Mouse (Mus musculus) spleen, postnatal 0 days (tissue): Measurements from ENCODE around the gene Sept4. TPM values are rescaled to one million over a fixed set of nuclear protein-coding genes. Genes with fewer than 3 reads are reported as not detected.

Source experiments
- polyA plus RNA-seq: library from polyadenylated mRNA; unstranded; fragments of >200 nt; fragmentation: Nextera tagmentation; extraction: Ambion mirVana; gene quantifications from 2 replicates; pipeline ENCODE4 v1.2.1, GENCODE M21; 2015

Sept4 gene
- 53.8 and 70.3 TPM in 2 replicates for polyA plus RNA-seq

DNA sequence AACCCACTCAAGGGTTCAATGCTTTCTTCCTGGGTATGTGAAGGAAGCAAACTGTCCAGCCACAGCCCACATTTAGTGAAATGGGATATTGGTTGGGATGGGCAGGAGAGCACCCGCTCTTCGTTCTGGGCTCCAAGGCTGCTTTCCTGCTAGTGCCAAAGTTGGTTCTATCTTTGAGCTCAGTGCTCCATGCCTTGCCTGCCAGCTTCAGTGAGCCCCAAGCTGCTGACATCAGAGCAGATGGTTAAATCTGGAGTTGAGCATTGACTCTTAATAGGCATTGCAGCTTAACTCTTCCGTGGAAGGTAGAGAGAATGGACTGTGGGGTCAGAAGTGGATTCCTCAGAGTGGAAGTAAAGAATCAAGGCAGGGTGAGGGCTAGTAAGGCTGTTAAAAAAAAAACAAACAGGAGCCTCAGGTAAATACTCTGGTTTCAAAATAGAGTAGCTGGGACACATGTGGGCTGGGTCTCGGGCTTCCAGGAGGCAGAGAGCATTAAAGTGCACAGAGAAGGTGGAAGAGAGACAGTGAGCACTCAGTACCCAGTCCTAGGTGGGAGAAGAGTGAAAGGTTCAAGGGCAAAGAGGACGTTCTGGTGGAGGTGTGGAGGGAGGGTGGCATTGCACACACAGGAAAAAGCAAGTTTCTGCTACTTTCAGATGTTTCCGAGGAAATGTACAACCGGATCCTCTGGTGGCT, at the start of gene Sept4:
Sept4 (plus strand) TSS at position 649 of the 699 bp plus-strand sequence.

DNA sequence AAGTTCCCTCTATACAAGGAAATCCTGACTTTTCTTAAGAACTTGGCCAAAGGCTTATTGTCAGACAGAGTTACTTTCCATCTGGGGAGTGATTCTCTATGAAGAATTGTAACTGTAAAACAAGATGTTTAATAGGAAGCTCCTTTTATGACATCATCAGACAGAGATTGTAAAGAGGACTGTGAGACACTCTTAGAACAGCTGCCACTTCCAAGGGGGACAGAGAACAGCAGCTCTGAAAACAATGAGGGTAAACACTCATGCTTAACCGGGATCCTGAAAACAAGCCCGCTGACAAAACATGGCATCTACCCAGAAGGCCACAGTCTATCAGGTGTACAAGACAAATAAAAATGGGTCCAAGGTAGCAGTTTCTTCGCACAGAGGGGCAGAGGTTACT, 2.2 kb upstream of the Sept4 start, which contains the start of gene Gm11492:
Gm11492 (plus strand) TSS at position 153 of the 400 bp plus-strand sequence.

DNA sequence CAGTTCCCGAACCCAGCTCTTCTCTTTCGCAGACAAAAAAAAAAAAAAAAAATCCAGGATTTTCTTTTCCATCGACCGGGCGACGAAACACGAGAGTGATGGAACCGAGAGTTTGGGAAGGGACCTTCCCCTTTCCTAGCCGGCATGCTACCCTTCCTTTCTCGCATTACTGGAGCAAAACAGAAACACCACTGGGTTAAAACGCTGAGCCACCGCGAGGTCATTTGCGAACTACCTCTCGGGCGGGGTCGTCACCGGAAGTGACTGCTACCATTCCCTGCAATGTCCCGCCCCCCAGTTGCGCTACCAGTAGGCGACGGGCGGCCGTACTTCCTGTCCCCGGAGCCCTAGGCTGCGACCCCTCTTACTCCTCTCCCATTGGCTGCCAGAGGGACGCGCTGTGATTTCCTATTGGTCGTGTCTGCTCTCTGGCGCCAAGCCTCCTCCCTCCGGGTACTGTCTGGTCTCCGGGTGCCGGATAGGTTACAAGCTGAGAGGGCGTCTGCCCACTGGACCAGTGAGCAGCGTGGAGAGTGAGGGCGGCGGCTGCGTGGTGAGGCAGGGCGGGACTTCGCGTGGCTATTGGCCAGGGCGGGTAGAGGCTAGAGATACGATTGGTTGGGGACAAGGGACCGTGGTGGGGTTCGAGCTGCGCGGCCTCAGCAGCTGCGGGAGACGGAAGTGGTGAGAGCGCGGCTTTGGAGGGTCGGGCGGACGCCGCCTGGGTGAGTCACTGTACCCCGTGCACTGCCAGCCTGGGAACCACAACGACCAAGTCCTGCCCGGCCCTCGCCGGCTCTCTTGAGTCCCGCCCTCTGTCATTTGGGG, 23.0 kb downstream of the Sept4 start, which contains the start of gene Mtmr4:
Mtmr4 (plus strand) TSS at position 637 of the 828 bp plus-strand sequence.

DNA sequence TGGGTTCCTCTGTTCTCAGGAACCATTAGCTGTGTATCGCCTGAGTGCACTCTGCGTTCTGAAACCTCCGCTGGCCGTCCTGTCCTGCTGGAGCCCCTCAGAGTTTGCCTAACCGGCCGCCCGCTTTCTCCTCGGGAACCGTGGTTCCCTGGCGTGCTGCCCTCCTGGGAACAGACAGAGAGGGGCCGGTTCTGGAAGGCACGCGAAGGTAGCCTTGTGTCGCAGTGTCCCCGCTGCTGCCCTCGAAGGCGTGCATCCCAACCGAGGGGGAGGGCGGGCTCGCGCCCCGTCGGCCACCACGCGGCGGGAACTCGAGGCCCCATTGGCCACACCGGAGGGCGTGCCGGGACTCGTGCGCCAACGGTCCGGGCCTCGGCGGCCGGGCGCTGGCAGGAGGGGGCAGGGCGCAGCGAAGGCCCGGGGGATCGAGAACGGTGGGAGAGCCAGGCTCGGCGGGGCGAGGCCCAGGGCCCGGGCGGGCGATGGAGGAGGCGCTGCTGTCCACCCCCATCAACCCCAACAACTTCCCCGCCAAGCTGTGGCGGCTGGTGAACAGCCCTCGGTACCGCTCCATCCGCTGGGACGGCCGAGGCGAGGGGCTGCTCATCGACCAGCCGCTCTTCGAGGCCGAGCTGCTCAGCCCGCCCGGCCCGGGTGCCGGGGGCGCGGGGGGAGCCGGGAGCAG, 48.2 kb downstream of the Sept4 start, which contains the start of gene Hsf5:
Hsf5 (plus strand) TSS at position 375 of the 685 bp plus-strand sequence.

Other genes starting within 250 kb of the Sept4 start
- 2.6 and 4.5 TPM in 2 replicates for gene Ppm1e, start 209.9 kb upstream of the Sept4 start, polyA plus RNA-seq
- 4.3 and 4.8 TPM in 2 replicates for gene Rad51c, start 163.9 kb upstream of the Sept4 start, polyA plus RNA-seq
- 0.04 and 0.19 TPM in 2 replicates for gene Tex14, start 163.8 kb upstream of the Sept4 start, polyA plus RNA-seq
- gene Gm11492, start 2.2 kb upstream of the Sept4 start, polyA plus RNA-seq = not detected in 2 replicates
- 6.6 and 8.5 TPM in 2 replicates for gene Mtmr4, start 23.3 kb downstream of the Sept4 start, polyA plus RNA-seq
- gene Hsf5, start 48.3 kb downstream of the Sept4 start, polyA plus RNA-seq = 0.06 TPM in 2 replicates
- gene Rnf43, start 93.8 kb downstream of the Sept4 start, polyA plus RNA-seq = 2.3 and 3.2 TPM in 2 replicates
- gene Supt4a, start 168.6 kb downstream of the Sept4 start, polyA plus RNA-seq = 228 and 242 TPM in 2 replicates
- gene Tspoap1, start 191.6 kb downstream of the Sept4 start, polyA plus RNA-seq = 2.9 and 4.3 TPM in 2 replicates
- gene Mpo, start 224.7 kb downstream of the Sept4 start, polyA plus RNA-seq = 390 and 539 TPM in 2 replicates